Mouse (Mus musculus) heart, embryonic 12.5 days (tissue): ENCODE results near the gene Snx17. TPM values are rescaled to one million over a fixed set of nuclear protein-coding genes. Genes with fewer than 3 reads are reported as not detected.
A peak's percentile ranks its signal among the peaks of the same experiment; 100 is the strongest.
"Not testable (repeated sequence)": the region's sequence is repeated elsewhere in the genome, so short reads cannot be mapped to it uniquely, and the experiment has no call there.

Source experiments
- ATAC-seq: fragments of 200-750 bp; cut with Nextera tagmentation; 2 replicates; pipeline ENCODE4 v1.8.0; 2017; ENCODE audit warnings: moderate TSS enrichment, moderate library complexity; ENCODE audit not compliant: insufficient number of reproducible peaks, low FRiP score
- H3K27ac ChIP-seq: fragments of 300-500 bp; sonication (generic); 2 replicates; pipeline ENCODE4 v1.5.1; 2016; ENCODE audit warnings: mild to moderate bottlenecking, moderate library complexity; ENCODE audit not compliant: poor library complexity, severe bottlenecking
- H3K27me3 ChIP-seq: fragments of 300-500 bp; sonication (generic); replicated peaks from 2 replicates; pipeline ENCODE4 v1.6.1; 2016; ENCODE audit warnings: mild to moderate bottlenecking, moderate library complexity
- H3K36me3 ChIP-seq: fragments of 300-500 bp; sonication (generic); 2 replicates; pipeline ENCODE4 v1.6.1; 2016; ENCODE audit warnings: mild to moderate bottlenecking, moderate library complexity
- H3K4me1 ChIP-seq: fragments of 300-500 bp; sonication (generic); replicated peaks from 2 replicates; pipeline ENCODE4 v1.6.1; 2016; ENCODE audit warnings: mild to moderate bottlenecking
- H3K4me2 ChIP-seq: fragments of 300-500 bp; sonication (generic); 2 replicates; pipeline ENCODE4 v1.6.1; 2016; ENCODE audit warnings: mild to moderate bottlenecking, moderate library complexity
- H3K4me3 ChIP-seq: fragments of 300-500 bp; sonication (generic); 2 replicates; pipeline ENCODE4 v1.5.1; 2016; ENCODE audit warnings: mild to moderate bottlenecking
- H3K9ac ChIP-seq: fragments of 300-500 bp; sonication (generic); 2 replicates; pipeline ENCODE4 v1.6.1; 2016; ENCODE audit warnings: mild to moderate bottlenecking, moderate library complexity
- H3K9me3 ChIP-seq: fragments of 300-500 bp; sonication (generic); replicated peaks from 2 replicates; pipeline ENCODE4 v1.6.1; 2016; ENCODE audit warnings: mild to moderate bottlenecking, moderate library complexity
- WGBS: fragments of 180-500 bp; shearing (Covaris S2); methylation state at CpG from one replicate; pipeline ENCODE4 v1.1.7; 2016; 5-methylcytosine and 5-hydroxymethylcytosine counted together
- polyA plus RNA-seq: library from polyadenylated mRNA; unstranded; fragments of >200 nt; fragmentation: Nextera tagmentation; extraction: Ambion mirVana; gene quantifications from 2 replicates; pipeline ENCODE4 v1.2.1, GENCODE M21; 2016

Snx17 gene
- polyA plus RNA-seq, 1 experiment from 2014 or later, result 112 TPM

DNA sequence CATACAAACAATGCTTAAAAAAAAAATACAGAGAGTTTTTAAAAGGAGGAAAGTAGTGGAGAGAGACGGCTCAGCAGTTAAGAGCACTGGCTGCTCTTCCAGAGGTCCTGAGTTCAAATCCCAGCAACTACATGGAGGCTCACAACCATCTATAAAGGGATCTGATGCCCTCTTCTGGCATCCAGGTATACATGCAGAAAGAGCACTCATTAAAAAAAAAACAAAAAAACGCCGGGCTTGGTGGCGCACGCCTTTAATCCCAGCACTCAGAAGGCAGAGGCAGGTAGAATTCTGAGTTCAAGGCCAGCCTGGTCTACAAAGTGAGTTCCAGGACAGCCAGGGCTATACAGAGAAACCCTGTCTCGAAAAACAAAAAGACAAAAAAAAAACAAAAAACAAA is 23.5 kb downstream of the Snx17 start:
- H3K27ac ChIP-seq, H3K4me1 ChIP-seq, H3K36me3 ChIP-seq, H3K9ac ChIP-seq, H3K27me3 ChIP-seq, ATAC-seq, H3K9me3 ChIP-seq, H3K4me2 ChIP-seq, H3K4me3 ChIP-seq: not testable (repeated sequence)
- WGBS, result 85% methylated on average over 6 of the region's 6 CpGs

DNA sequence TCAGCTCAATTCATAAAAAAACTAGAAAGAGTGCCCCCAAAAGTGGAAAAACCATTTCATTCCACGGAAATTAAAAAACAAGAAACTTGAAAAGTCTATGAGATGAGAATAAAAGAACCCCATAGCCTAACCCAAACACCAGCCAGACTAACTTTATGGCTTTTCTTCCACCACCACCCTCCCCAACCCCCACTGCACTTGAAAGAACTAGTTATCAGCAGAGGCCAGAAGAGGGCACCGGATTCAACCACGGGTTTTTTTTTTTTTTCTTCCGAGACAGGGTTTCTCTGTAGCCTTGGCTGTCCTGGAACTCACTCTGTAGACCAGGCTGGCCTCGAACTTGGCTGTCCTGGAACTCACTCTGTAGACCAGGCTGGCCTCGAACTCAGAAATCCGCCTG is 25.3 kb downstream of the Snx17 start:
- no peaks in the 10 kb centered on the region for H3K36me3 ChIP-seq
- no peak overlapping the region for H3K27ac ChIP-seq
- no peak for ATAC-seq
- no peaks in the 10 kb centered on the region for H3K9me3 ChIP-seq
- H3K9ac ChIP-seq, result no peak overlapping the region
- H3K4me3 ChIP-seq, result no peak overlapping the region
- peaks cover 10% of the 10 kb centered on the region for H3K4me1 ChIP-seq
- H3K4me2 ChIP-seq, result peak overlapping the region; percentile 42; the same call in 1 of the 2 replicates
- WGBS, result 51% methylated on average over 7 of the region's 7 CpGs
- no peaks in the 10 kb centered on the region for H3K27me3 ChIP-seq

GRCm38 (mm10) chr5:31219070-31219469 is 26.0 kb downstream of the Snx17 start:
- peak overlapping the region; percentile 35 for H3K4me3 ChIP-seq
- peaks cover 10% of the 10 kb centered on the region for H3K4me1 ChIP-seq
- H3K27ac ChIP-seq, result no peak overlapping the region
- H3K9me3 ChIP-seq, result no peaks in the 10 kb centered on the region
- no peaks in the 10 kb centered on the region for H3K36me3 ChIP-seq
- no peaks in the 10 kb centered on the region for H3K27me3 ChIP-seq
- H3K4me2 ChIP-seq, result peak overlapping the region; percentile 42; the same call in 1 of the 2 replicates
- WGBS, result 2% methylated on average over 2 of the region's 2 CpGs
- no peak for ATAC-seq
- no peak overlapping the region; the same call in 1 of the 2 replicates for H3K9ac ChIP-seq

- H3K4me1 ChIP-seq, result peaks cover 10% of the 10 kb centered on the region
- peak overlapping the region; percentile 90 for H3K27ac ChIP-seq
- no peak for ATAC-seq
- H3K9ac ChIP-seq, result peak overlapping the region; percentile 96
- H3K27me3 ChIP-seq, result no peaks in the 10 kb centered on the region
- WGBS, result 1% methylated on average over 11 of the region's 11 CpGs
- peak overlapping the region; percentile 97 for H3K4me3 ChIP-seq
- H3K36me3 ChIP-seq, result no peaks in the 10 kb centered on the region
- H3K4me2 ChIP-seq, result peak overlapping the region; percentile 86
- H3K9me3 ChIP-seq, result no peaks in the 10 kb centered on the region
Observed at GRCm38 (mm10) chr5:31219474-31219873, 26.4 kb downstream of the Snx17 start.

DNA sequence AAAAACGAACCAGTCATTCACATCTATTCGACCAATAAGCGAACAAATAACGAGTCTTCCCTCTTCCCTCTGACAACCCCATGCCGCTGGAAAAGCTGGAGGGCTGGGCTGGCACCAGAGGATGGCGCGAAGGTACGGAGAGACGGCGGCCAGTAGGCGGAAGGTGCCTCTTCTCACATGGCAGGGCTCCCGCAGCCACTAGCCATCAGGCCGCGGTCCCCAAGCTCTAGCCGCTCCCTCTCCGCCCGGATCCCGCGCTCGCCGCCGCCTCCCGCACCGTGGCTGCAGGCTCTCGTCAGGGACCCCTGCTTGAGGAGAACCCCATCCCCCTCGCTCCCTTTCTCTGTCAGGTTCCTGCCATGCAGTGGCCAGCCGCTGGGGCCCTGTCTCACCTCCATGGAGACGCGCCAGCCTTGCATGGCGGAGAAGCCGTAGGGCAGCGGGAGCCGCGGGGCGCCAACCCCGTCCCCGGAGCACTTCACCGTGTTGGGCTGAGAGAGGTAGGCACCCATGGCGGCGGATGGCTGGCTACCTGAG is 27.0 kb downstream of the Snx17 start:
- Histone ChIP-seq H3K27me3 (no peaks in the 10 kb centered on the region), H3K4me3 (peak overlapping the region; percentile 97), H3K9ac (peak overlapping the region; percentile 96), H3K9me3 (no peaks in the 10 kb centered on the region), H3K4me1 (peaks cover 10% of the 10 kb centered on the region), H3K27ac (peak overlapping the region; percentile 90), H3K36me3 (no peaks in the 10 kb centered on the region), H3K4me2 (peak overlapping the region; percentile 86)
- 0% methylated on average over 37 of the region's 40 CpGs for WGBS
- ATAC-seq, result peak; percentile 51

GRCm38 (mm10) chr5:31220448-31221303 is 27.6 kb downstream of the Snx17 start, which contains the start of gene Ppm1g:
Ppm1g (minus strand) TSS chr5:31220687.
- Histone ChIP-seq H3K4me1 (peaks cover 10% of the 10 kb centered on the region), H3K36me3 (no peaks in the 10 kb centered on the region), H3K9ac (peak within 1 kb of the TSS; percentile 96), H3K9me3 (no peaks in the 10 kb centered on the region), H3K4me2 (peak within 1 kb of the TSS; percentile 86), H3K27me3 (no peaks in the 10 kb centered on the region), H3K4me3 (peak within 1 kb of the TSS; percentile 97), H3K27ac (peak within 1 kb of the TSS; percentile 91)
- peak; percentile 97 for ATAC-seq
- under 1% methylated on average over 70 of the region's 70 CpGs for WGBS

DNA sequence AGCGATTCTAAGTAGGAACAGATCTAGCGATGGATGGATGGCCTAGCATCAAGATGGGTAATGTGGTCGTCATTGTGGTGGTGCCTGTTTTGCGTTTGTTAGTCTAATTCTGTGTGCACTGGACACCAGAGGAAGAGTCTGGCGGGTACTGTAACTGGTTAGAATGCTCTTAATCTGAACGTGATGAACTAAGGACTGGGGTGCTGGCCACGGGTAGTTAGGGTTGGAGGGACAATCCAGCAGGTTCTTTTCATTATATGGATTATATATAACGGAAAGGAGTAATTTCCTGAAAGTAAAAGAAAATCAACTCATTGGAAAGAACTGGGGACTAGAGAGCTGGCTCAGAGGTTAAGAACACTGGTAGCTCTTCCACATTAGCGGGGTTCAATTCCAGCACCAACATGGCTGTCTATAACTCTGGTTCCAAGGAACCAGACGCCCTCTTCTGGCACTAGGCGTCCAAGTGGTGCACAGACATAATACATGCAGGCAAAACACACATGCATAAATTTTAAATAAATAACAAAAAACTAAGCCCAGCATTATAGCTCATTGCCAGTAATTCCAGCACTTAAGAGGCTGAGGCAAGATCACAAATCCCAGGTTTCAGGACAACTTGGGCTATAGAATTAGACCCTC is 28.4 kb downstream of the Snx17 start:
- H3K27ac ChIP-seq, result peak overlapping the region; percentile 91
- peaks cover 10% of the 10 kb centered on the region for H3K4me1 ChIP-seq
- 14% methylated on average over 11 of the region's 11 CpGs for WGBS
- peak overlapping the region; percentile 80 for H3K9ac ChIP-seq
- ATAC-seq, result no peak
- H3K4me2 ChIP-seq, result peak overlapping the region; percentile 86
- no peaks in the 10 kb centered on the region for H3K9me3 ChIP-seq
- no peaks in the 10 kb centered on the region for H3K27me3 ChIP-seq
- H3K36me3 ChIP-seq, result no peaks in the 10 kb centered on the region
- H3K4me3 ChIP-seq, result peak overlapping the region; percentile 97

GRCm38 (mm10) chr5:31222696-31223095 is 29.7 kb downstream of the Snx17 start:
- WGBS, result 90% methylated on average over 9 of the region's 9 CpGs
- Histone ChIP-seq H3K27ac (no peak overlapping the region), H3K27me3 (no peaks in the 10 kb centered on the region), H3K4me1 (peaks cover 7% of the 10 kb centered on the region), H3K4me2 (no peak overlapping the region), H3K4me3 (no peak overlapping the region), H3K36me3 (no peaks in the 10 kb centered on the region), H3K9me3 (no peaks in the 10 kb centered on the region), H3K9ac (no peak overlapping the region)
- no peak for ATAC-seq

DNA sequence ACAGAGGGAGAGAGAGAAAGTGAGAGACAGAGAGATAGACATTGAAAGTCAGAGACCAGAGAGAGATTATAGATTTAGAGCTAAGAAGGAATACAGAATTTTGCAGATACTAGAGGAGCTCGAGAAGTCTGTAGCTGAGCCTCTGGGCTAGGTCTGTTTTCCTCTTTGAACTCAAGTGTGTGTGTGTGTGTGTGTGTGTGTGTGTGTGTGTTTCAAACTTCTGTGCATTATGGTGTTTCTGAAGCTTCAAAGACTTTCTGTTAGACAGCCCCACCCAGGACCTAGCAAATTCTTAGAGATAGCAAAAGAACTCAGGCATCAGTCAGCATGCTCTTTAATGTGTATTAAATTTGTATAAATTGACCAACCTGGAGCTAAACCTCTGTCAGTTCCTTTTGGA is 33.6 kb downstream of the Snx17 start:
- Histone ChIP-seq H3K9me3 (no peaks in the 10 kb centered on the region), H3K27ac (no peak overlapping the region), H3K4me3 (no peak overlapping the region), H3K27me3 (no peaks in the 10 kb centered on the region), H3K4me2 (no peak overlapping the region), H3K4me1 (no peaks in the 10 kb centered on the region), H3K36me3 (no peaks in the 10 kb centered on the region), H3K9ac (no peak overlapping the region)
- WGBS, result 54% methylated on average over 1 of the region's 1 CpGs
- no peak for ATAC-seq

DNA sequence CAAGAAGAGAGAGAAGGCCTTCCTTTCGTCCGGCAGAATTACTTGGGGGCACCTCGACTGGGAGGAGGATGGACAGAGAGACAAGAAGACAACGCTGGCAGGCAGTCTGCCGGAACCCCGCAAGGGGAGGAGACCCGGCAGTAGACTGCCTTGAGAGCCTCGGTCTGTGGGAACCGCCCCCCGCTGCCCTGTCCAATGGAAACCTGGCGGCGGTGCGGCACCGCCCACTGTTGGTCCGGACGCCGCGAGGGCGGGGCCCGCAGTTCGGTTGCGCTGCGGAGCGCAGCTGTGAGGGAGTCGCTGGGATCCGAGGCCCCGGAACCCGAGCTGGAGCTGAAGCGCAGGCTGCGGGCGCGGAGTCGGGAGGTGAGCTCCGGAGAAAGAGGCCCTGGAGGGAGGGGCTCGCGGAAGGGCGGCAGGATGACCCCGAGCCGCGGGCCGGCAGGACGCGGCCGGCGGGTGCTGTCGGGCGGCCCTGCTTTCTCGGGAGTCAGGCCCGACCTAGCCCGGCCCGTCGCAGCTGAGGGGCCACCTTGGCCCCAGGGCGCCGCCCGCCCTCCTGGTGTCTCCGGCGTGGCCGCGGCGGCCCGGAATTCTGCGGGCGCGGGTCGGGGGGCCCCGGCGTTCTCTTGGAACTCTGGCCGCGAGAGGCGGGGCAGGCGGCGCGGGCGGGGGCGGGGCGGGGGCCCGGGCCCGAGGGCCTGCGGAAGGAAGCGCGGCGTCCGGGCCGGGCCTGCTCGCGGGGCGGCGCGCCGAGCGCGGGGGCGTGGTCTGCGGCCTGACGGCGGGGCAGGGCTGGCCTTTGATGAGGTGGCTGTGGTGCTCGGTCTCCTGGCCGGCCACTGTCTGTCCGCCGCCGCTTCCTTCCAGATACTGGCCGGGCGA is 47.9 kb downstream of the Snx17 start, which contains the start of the genes Nrbp1 and Gm9970:
Gene Nrbp1 (plus strand): TSS at position 228 of the 885 bp plus-strand sequence.
Gene Gm9970 (minus strand): TSS at position 596 of the 885 bp plus-strand sequence.
- peak; percentile 99 for ATAC-seq
- H3K9ac ChIP-seq, result peak within 1 kb of the TSS; percentile 97
- no peaks in the 10 kb centered on the region for H3K9me3 ChIP-seq
- H3K36me3 ChIP-seq, result peaks cover 24% of the 10 kb centered on the region
- peak within 1 kb of the TSS; percentile 85 for H3K4me2 ChIP-seq
- H3K4me1 ChIP-seq, result peaks cover 11% of the 10 kb centered on the region
- under 1% methylated on average over 102 of the region's 103 CpGs for WGBS
- peak within 1 kb of the TSS; percentile 98 for H3K27ac ChIP-seq
- H3K27me3 ChIP-seq, result no peaks in the 10 kb centered on the region
- H3K4me3 ChIP-seq, result peak within 1 kb of the TSS; percentile 76
